Mouse (Mus musculus) duodenum, adult 2 months (tissue): ENCODE data around the gene Csf3. TPM values are rescaled to one million over a fixed set of nuclear protein-coding genes. Genes with fewer than 3 reads are reported as not detected.

Source experiments
- polyA plus RNA-seq: library from polyadenylated mRNA; depleted of rRNA; stranded (reverse); fragments of >200 nt; gene quantifications from 2 replicates; pipeline ENCODE4 v1.2.3, GENCODE M21; 2012; ENCODE audit warnings: low replicate concordance; rRNA removed

The Csf3 gene
- polyA plus RNA-seq, result 0.13 TPM in 1 of 2 replicates, not detected in the other

GRCm38 (mm10) chr11:98701213-98701670 lies at the start of gene Csf3:
TSS of gene Csf3 (plus strand) at chr11:98701263.

GRCm38 (mm10) chr11:98664091-98664490 lies 37.0 kb upstream of the Csf3 start, which contains the start of gene Gsdma:
TSS of gene Gsdma (plus strand) at chr11:98664351.

GRCm38 (mm10) chr11:98681786-98682745 lies 19.0 kb upstream of the Csf3 start, which contains the start of gene Psmd3:
TSS of gene Psmd3 (plus strand) at chr11:98682554.

GRCm38 (mm10) chr11:98729119-98729588 lies 28.1 kb downstream of the Csf3 start, which contains the start of gene Med24:
TSS of gene Med24 (minus strand) at chr11:98729435.

GRCm38 (mm10) chr11:98740393-98741050 lies 39.5 kb downstream of the Csf3 start, which contains the start of gene Thra:
TSS of gene Thra (plus strand) at chr11:98740638.

Other genes starting within 250 kb of the Csf3 start
- gene Ikzf3, start 155.2 kb upstream of the Csf3 start, polyA plus RNA-seq, result 1.4 and 3.0 TPM in 2 replicates
- 0.18 TPM in 1 of 2 replicates, not detected in the other for gene Zpbp2, start 150.2 kb upstream of the Csf3 start, polyA plus RNA-seq
- 58.2 and 142 TPM in 2 replicates for gene Ormdl3, start 113.9 kb upstream of the Csf3 start, polyA plus RNA-seq
- not detected in 2 replicates for gene Lrrc3c, start 103.0 kb upstream of the Csf3 start, polyA plus RNA-seq
- gene Gm12355, start 75.6 kb upstream of the Csf3 start, polyA plus RNA-seq, result not detected in 2 replicates
- not detected in 2 replicates for gene Gsdma3, start 74.9 kb upstream of the Csf3 start, polyA plus RNA-seq
- gene Gsdma2, start 54.5 kb upstream of the Csf3 start, polyA plus RNA-seq, result 0.38 and 44.1 TPM in 2 replicates
- 0.23 and 0.46 TPM in 2 replicates for gene Gsdma, start 36.9 kb upstream of the Csf3 start, polyA plus RNA-seq
- gene Psmd3, start 18.7 kb upstream of the Csf3 start, polyA plus RNA-seq, result 152 and 167 TPM in 2 replicates
- gene Med24, start 28.2 kb downstream of the Csf3 start, polyA plus RNA-seq, result 51.4 and 68.3 TPM in 2 replicates
- gene Thra, start 39.4 kb downstream of the Csf3 start, polyA plus RNA-seq, result 78.1 and 149 TPM in 2 replicates
- 91.9 and 211 TPM in 2 replicates for gene Nr1d1, start 74.1 kb downstream of the Csf3 start, polyA plus RNA-seq
- gene Msl1, start 94.3 kb downstream of the Csf3 start, polyA plus RNA-seq, result 24.9 and 48.0 TPM in 2 replicates
- gene Casc3, start 103.6 kb downstream of the Csf3 start, polyA plus RNA-seq, result 18.0 and 20.3 TPM in 2 replicates
- 25.4 and 30.7 TPM in 2 replicates for gene Rapgefl1, start 135.5 kb downstream of the Csf3 start, polyA plus RNA-seq
- 10.8 and 18.0 TPM in 2 replicates for gene Wipf2, start 162.4 kb downstream of the Csf3 start, polyA plus RNA-seq
- 0.12 and 0.36 TPM in 2 replicates for gene Cdc6, start 206.5 kb downstream of the Csf3 start, polyA plus RNA-seq
- 39.4 and 56.7 TPM in 2 replicates for gene Rara, start 226.6 kb downstream of the Csf3 start, polyA plus RNA-seq